Mouse (Mus musculus): ENCODE measurements at regions not wholly inside any gene's neighbourhood (a gene's known extent, or its start where the extent isn't known, plus 50 kb on each side); places are given as distances from the start of the nearest gene placed in this dataset.

DNA sequence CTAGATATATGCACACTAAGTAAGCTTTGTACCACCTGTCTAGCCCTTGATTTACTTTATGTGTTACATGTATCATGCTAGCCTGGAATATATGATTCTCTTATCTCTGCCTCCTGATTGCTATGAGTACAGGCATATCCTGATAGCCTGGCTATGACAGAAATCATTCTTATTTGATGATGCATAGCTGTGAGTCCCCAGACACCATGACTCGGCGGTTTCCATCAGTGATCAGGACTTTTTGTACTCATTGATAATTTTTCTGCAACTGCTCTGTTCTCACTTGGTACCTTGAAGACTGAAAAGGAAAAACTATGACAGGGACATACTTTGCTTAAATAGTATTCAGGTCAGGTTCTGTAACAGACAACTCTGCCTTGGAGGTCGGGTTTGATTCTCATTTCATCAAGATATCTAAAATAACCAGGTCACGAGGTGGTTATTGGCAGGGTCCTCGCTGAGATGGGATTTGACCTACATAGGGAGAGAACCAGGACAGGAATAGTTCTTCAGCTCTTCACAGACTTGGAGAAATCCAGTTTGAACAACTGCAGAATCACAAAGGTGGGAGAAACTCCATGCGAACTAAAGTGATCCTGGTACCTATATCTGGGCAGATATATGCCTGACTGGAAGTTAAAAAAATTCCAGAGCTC lies 320.2 kb upstream of the Ubash3b start:
- Histone ChIP-seq H3K36me3 (replicated peaks; ENCODE audit: control insufficient read depth, insufficient read depth, low read depth) (no peaks in the 10 kb centered on the region), H3K4me1 (replicated peaks; ENCODE audit: control insufficient read depth in 2 of 2, insufficient read depth in 2 of 2, low read length in 1 of 2) (no peaks in the 10 kb centered on the region), H3K27me3 (ENCODE audit: control insufficient read depth, insufficient read depth, low read length) (no peaks in the 10 kb centered on the region), H3K4me2 (ENCODE audit: low read depth) (no peak overlapping the region), H3K9me3 (ENCODE audit: control insufficient read depth, low read length) (no peaks in the 10 kb centered on the region), H3K9ac (replicated peaks) (no peak overlapping the region), H3K4me3 (ENCODE audit: insufficient read depth in 1 of 2, low read depth in 2 of 2, low read length in 2 of 2) (no peak overlapping the region), H3K27ac (no peak overlapping the region)
- 62% methylated on average over 6 of the region's 6 CpGs for WGBS (ENCODE audit: insufficient replicate concordance)
- no peak for TF ChIP-seq EP300 (IDR thresholded peaks at IDR 0.05; ENCODE audit: low read depth)
- no peak for TF ChIP-seq CTCF (IDR thresholded peaks at IDR 0.05; ENCODE audit: low read depth)
- no peak for ATAC-seq (ENCODE audit: insufficient read depth)
- DNase-seq (ENCODE audit: low read depth in 3 of 3, low spot score in 3 of 3) = no peak

DNA sequence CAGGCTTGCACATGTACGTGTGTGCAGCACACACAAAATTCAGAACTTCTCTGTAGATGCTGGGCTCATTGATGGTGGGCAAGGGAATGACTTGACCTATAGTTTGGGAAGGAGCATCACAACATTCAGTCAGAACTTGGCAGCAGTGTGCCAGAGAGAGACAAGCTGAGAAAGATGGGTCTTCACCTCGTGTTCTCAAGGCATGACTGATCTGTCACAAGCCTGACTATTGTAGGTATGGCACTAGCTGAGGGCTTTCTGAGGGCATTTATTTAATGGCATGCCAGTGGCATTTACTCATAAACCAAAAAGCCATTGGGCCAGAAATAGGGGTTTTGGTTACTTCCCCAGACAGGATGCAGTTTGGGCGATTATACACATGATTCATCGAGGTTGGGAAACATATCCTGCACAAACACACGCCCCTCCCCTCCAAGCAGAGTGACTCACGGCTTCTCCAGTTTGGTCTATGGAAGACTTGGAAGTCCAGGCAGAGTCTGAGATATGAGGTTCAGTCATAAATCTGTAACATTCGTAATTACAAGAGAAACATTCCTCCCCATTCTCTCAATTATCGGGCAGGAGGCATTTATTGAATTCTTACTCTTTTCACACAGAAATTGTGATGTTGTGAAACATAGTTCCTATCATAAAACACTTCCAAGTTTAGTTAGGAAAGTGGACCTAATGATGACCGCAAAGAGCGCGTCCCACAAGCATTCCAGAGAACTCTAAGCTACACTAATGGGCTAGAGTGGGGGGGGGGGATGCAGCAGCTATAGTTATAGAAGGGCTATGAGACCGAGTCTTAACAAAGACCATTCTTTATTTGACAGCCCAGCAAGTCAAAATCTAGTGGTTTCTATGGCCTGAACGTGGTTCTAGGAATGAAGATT lies 318.6 kb upstream of the Ubash3b start:
- H3K36me3 ChIP-seq (replicated peaks; ENCODE audit: control insufficient read depth, insufficient read depth, low read depth) = no peaks in the 10 kb centered on the region
- no peaks in the 10 kb centered on the region for H3K27me3 ChIP-seq (ENCODE audit: control insufficient read depth, insufficient read depth, low read length)
- ATAC-seq (ENCODE audit: insufficient read depth) (no peak), DNase-seq (ENCODE audit: low read depth in 3 of 3, low spot score in 3 of 3) (no peak)
- H3K9me3 ChIP-seq (ENCODE audit: control insufficient read depth, low read length) = no peaks in the 10 kb centered on the region
- H3K4me2 ChIP-seq (ENCODE audit: low read depth) = no peak overlapping the region
- TF ChIP-seq EP300 (IDR thresholded peaks at IDR 0.05; ENCODE audit: low read depth) (no peak), CTCF (IDR thresholded peaks at IDR 0.05; ENCODE audit: low read depth) (no peak)
- WGBS (ENCODE audit: insufficient replicate concordance) = 43% methylated on average over 13 of the region's 13 CpGs
- no peak overlapping the region for H3K27ac ChIP-seq
- no peaks in the 10 kb centered on the region for H3K4me1 ChIP-seq (replicated peaks; ENCODE audit: control insufficient read depth in 2 of 2, insufficient read depth in 2 of 2, low read length in 1 of 2)
- H3K4me3 ChIP-seq (ENCODE audit: insufficient read depth in 1 of 2, low read depth in 2 of 2, low read length in 2 of 2) = no peak overlapping the region
- H3K9ac ChIP-seq (replicated peaks) = no peak overlapping the region

DNA sequence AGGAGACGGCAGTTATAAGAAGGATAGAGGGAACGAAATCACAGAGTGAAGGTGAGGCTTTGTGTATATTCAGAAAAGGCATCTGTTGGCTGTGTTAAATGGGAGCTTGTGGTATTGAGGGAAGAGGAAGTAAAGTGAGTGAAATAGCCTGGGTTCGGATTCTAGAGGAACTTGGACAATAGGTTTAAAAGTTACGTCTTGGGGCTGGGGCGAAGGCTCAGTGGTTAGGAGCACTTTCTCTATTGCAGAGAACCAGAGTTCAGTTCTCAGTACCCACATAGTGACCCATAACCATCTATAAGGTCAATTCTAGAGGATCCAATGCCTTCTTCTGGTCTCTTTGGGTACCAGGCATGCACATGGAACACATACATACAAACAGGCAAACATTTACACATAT lies 317.6 kb upstream of the Ubash3b start:
- DNase-seq (ENCODE audit: low read depth in 3 of 3, low spot score in 3 of 3) = no peak
- Histone ChIP-seq H3K36me3 (replicated peaks; ENCODE audit: control insufficient read depth, insufficient read depth, low read depth) (no peaks in the 10 kb centered on the region), H3K9ac (replicated peaks) (no peak overlapping the region), H3K27ac (no peak overlapping the region), H3K4me2 (ENCODE audit: low read depth) (no peak overlapping the region), H3K4me3 (ENCODE audit: insufficient read depth in 1 of 2, low read depth in 2 of 2, low read length in 2 of 2) (no peak overlapping the region), H3K27me3 (ENCODE audit: control insufficient read depth, insufficient read depth, low read length) (no peaks in the 10 kb centered on the region), H3K9me3 (ENCODE audit: control insufficient read depth, low read length) (no peaks in the 10 kb centered on the region), H3K4me1 (replicated peaks; ENCODE audit: control insufficient read depth in 2 of 2, insufficient read depth in 2 of 2, low read length in 1 of 2) (no peaks in the 10 kb centered on the region)
- no peak for ATAC-seq (ENCODE audit: insufficient read depth)
- 50% methylated on average over 5 of the region's 5 CpGs for WGBS (ENCODE audit: insufficient replicate concordance)
- TF ChIP-seq CTCF (IDR thresholded peaks at IDR 0.05; ENCODE audit: low read depth) (no peak), EP300 (IDR thresholded peaks at IDR 0.05; ENCODE audit: low read depth) (no peak)

DNA sequence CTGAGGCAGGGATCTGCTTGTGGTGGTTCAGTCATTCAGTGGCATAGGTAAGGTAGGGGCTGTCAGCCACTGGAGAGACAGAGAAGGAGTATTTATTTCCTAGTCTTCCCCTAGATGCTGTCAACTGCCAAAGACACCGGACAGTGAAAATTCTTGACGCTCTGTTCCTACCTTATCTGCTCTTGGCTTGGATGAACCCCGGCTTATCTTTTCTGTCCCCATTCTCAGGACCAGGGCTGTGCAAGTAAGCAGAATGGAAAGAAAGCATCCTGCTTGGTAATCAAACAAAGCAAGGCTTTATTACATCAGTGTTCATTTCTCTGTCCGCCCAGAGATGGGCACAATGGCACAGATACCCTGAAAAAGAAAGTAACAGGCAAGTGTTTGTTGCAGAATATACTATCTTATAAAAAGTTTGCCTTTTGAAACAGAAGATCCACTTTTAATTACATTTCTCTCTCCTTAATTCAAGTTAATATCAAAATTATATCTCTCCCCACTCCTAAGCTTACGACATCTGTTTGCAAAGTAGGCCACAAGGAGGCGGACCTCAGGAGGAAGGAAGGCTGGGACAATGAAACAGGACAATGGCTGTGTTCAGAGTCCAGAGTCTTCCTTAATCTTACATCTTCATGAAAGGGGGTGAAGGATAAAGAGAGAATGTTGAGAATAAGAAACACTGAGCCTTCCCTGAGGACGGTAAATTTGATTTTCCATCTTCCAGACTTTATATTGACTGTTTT lies 316.8 kb upstream of the Ubash3b start:
- no peaks in the 10 kb centered on the region for H3K27me3 ChIP-seq (ENCODE audit: control insufficient read depth, insufficient read depth, low read length)
- no peak overlapping the region for H3K4me3 ChIP-seq (ENCODE audit: insufficient read depth in 1 of 2, low read depth in 2 of 2, low read length in 2 of 2)
- H3K9ac ChIP-seq (replicated peaks) = no peak overlapping the region
- H3K4me1 ChIP-seq (replicated peaks; ENCODE audit: control insufficient read depth in 2 of 2, insufficient read depth in 2 of 2, low read length in 1 of 2) = no peaks in the 10 kb centered on the region
- H3K9me3 ChIP-seq (ENCODE audit: control insufficient read depth, low read length) = no peaks in the 10 kb centered on the region
- no peak overlapping the region for H3K27ac ChIP-seq
- ATAC-seq (ENCODE audit: insufficient read depth) = no peak
- 57% methylated on average over 7 of the region's 7 CpGs for WGBS (ENCODE audit: insufficient replicate concordance)
- no peak overlapping the region for H3K4me2 ChIP-seq (ENCODE audit: low read depth)
- no peak for DNase-seq (ENCODE audit: low read depth in 3 of 3, low spot score in 3 of 3)
- H3K36me3 ChIP-seq (replicated peaks; ENCODE audit: control insufficient read depth, insufficient read depth, low read depth) = no peaks in the 10 kb centered on the region
- TF ChIP-seq EP300 (IDR thresholded peaks at IDR 0.05; ENCODE audit: low read depth) (no peak), CTCF (IDR thresholded peaks at IDR 0.05; ENCODE audit: low read depth) (no peak)

DNA sequence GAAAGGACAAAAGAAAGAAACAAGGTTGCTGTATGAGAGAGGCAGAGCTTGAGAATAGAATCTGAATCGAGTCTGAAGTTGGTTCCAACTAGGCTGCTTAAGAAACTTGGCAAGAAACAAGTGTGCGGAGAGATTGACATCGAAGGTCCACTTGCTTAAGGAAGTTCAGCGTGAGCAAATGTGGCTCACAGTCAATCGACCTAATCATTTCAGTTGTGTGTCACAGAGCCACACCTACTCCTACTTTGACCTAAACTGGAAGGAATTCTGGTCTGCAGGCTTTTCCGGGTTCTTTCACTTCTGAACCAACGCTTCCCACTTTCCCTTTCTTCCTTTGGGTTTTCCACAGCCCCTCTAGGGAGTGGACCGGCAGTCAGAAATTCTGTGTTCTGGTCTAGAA lies 313.8 kb upstream of the Ubash3b start:
- H3K4me2 ChIP-seq (ENCODE audit: low read depth) = no peak overlapping the region
- WGBS (ENCODE audit: insufficient replicate concordance) = 60% methylated on average over 8 of the region's 8 CpGs
- no peak for ATAC-seq (ENCODE audit: insufficient read depth)

More for the DNA sequence above, 313.8 kb upstream of the Ubash3b start:
- Histone ChIP-seq H3K36me3 (replicated peaks; ENCODE audit: control insufficient read depth, insufficient read depth, low read depth) (no peaks in the 10 kb centered on the region), H3K4me3 (ENCODE audit: insufficient read depth in 1 of 2, low read depth in 2 of 2, low read length in 2 of 2) (no peak overlapping the region), H3K27ac (no peak overlapping the region), H3K9ac (replicated peaks) (no peak overlapping the region), H3K27me3 (ENCODE audit: control insufficient read depth, insufficient read depth, low read length) (no peaks in the 10 kb centered on the region), H3K9me3 (ENCODE audit: control insufficient read depth, low read length) (no peaks in the 10 kb centered on the region), H3K4me1 (replicated peaks; ENCODE audit: control insufficient read depth in 2 of 2, insufficient read depth in 2 of 2, low read length in 1 of 2) (no peaks in the 10 kb centered on the region)
- no peak for DNase-seq (ENCODE audit: low read depth in 3 of 3, low spot score in 3 of 3)
- TF ChIP-seq CTCF (IDR thresholded peaks at IDR 0.05; ENCODE audit: low read depth) (no peak), EP300 (IDR thresholded peaks at IDR 0.05; ENCODE audit: low read depth) (no peak)

All from liver, embryonic 14.5 days (tissue).